Mouse (Mus musculus) lung, postnatal 0 days (tissue): ENCODE results near the gene Pign. TPM values are rescaled to one million over a fixed set of nuclear protein-coding genes. Genes with fewer than 3 reads are reported as not detected.
A peak's percentile ranks its signal among the peaks of the same experiment; 100 is the strongest.

Experiments
- ATAC-seq: fragments of 200-750 bp; cut with Nextera tagmentation; 2 replicates; pipeline ENCODE4 v1.8.0; 2017; ENCODE audit warnings: moderate library complexity
- DNase-seq: peaks from one replicate; pipeline ENCODE4 v3.0.0-alpha.2; 2016; ENCODE audit warnings: low spot score
- H3K27ac ChIP-seq: fragments of 300-500 bp; sonication (generic); 2 replicates; pipeline ENCODE4 v1.5.1; 2014; ENCODE audit warnings: antibody characterized with exemption, mild to moderate bottlenecking, low read length, mixed read lengths
- H3K27me3 ChIP-seq: fragments of 300-500 bp; sonication (generic); replicated peaks from 2 replicates; pipeline ENCODE4 v1.6.1; 2014; ENCODE audit warnings: low read length, mixed read lengths; ENCODE audit not compliant: insufficient read depth
- H3K36me3 ChIP-seq: fragments of 300-500 bp; sonication (generic); 2 replicates; pipeline ENCODE4 v1.6.1; 2014; ENCODE audit warnings: low read length, mixed read lengths; ENCODE audit not compliant: insufficient read depth
- H3K4me1 ChIP-seq: fragments of 300-500 bp; sonication (generic); 2 replicates; pipeline ENCODE4 v1.6.1; 2014; ENCODE audit warnings: antibody characterized with exemption, low read depth, low read length, mixed read lengths; ENCODE audit not compliant: insufficient read depth
- H3K4me2 ChIP-seq: fragments of 300-500 bp; sonication (generic); replicated peaks from 2 replicates; pipeline ENCODE4 v1.6.1; 2014; ENCODE audit warnings: low read depth, mild to moderate bottlenecking, low read length, moderate library complexity, mixed read lengths
- H3K4me3 ChIP-seq: fragments of 300-500 bp; sonication (generic); 2 replicates; pipeline ENCODE4 v1.5.1; 2014; ENCODE audit warnings: low read depth, low read length
- H3K9ac ChIP-seq: fragments of 300-500 bp; sonication (generic); replicated peaks from 2 replicates; pipeline ENCODE4 v1.6.1; 2014; ENCODE audit warnings: low read depth, mild to moderate bottlenecking
- H3K9me3 ChIP-seq: fragments of 300-500 bp; sonication (generic); 2 replicates; pipeline ENCODE4 v1.6.1; 2016; ENCODE audit warnings: low read length, mixed read lengths
- CTCF ChIP-seq: IDR thresholded peaks from 2 replicates; pipeline ENCODE4 v1.5.1; 2016; ENCODE audit warnings: antibody characterized with exemption, mild to moderate bottlenecking
- EP300 ChIP-seq: IDR thresholded peaks from 2 replicates; pipeline ENCODE4 v1.6.1; 2016; ENCODE audit warnings: antibody characterized with exemption, mild to moderate bottlenecking, control low read depth
- WGBS: fragments of 180-500 bp; shearing (Covaris S2); extraction: QIAGEN DNeasy Blood & Tissue Kit; methylation state at CpG from one replicate; pipeline ENCODE4 v1.1.7; 2014; 5-methylcytosine and 5-hydroxymethylcytosine counted together
- polyA plus RNA-seq: library from polyadenylated mRNA; unstranded; fragments of >200 nt; fragmentation: Nextera tagmentation; extraction: Ambion mirVana; gene quantifications from 2 replicates; pipeline ENCODE4 v1.2.1, GENCODE M21; 2015

Pign gene
- polyA plus RNA-seq, 1 experiment from 2014 or later: 8.9 TPM

DNA sequence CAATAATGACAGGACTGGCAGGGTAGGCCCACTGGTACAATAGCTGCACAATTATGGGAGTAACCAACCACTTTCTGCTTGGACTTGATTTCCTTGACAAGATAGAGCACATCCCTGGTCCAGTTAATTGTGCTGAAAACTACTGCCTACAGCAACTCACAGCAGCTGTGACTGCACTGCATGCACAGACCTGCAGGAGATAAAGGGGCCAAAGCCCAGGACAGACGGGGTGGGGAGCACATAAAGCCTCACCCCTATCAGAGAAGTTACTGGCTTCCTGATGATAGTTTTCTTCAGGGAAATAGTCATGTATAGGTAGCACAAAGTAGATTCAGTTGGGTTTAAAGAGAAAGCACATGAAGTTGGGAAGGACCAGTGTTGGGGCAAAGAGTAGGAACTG is 80.7 kb downstream of the Pign start:
- peaks cover 14% of the 10 kb centered on the region; the same call in 1 of the 2 replicates for H3K36me3 ChIP-seq
- H3K9ac ChIP-seq: no peak overlapping the region
- whole genome bisulfite sequencing: 83% methylated on average over 1 of the region's 1 CpGs
- no peaks in the 10 kb centered on the region for H3K9me3 ChIP-seq
- no peaks in the 10 kb centered on the region for H3K27me3 ChIP-seq
- H3K27ac ChIP-seq: no peak overlapping the region
- no peak overlapping the region for H3K4me2 ChIP-seq
- TF ChIP-seq EP300 (no peak), CTCF (no peak)
- ATAC-seq (no peak), DNase-seq (no peak)
- no peaks in the 10 kb centered on the region for H3K4me1 ChIP-seq
- H3K4me3 ChIP-seq: no peak overlapping the region

GRCm38 (mm10) chr1:105580909-105581308 is 82.6 kb downstream of the Pign start:
- no peaks in the 10 kb centered on the region for H3K27me3 ChIP-seq
- no peak overlapping the region for H3K9ac ChIP-seq
- TF ChIP-seq EP300 (no peak), CTCF (no peak)
- no peaks in the 10 kb centered on the region for H3K4me1 ChIP-seq
- H3K4me3 ChIP-seq: no peak overlapping the region
- ATAC-seq: no peak
- H3K9me3 ChIP-seq: no peaks in the 10 kb centered on the region
- peaks cover 13% of the 10 kb centered on the region; the same call in 1 of the 2 replicates for H3K36me3 ChIP-seq
- no peak for DNase-seq
- H3K27ac ChIP-seq: no peak overlapping the region
- H3K4me2 ChIP-seq: no peak overlapping the region
- WGBS: 90% methylated on average over 2 of the region's 2 CpGs

- Histone ChIP-seq H3K9me3 (no peaks in the 10 kb centered on the region), H3K4me2 (no peak overlapping the region), H3K4me1 (no peaks in the 10 kb centered on the region), H3K36me3 (no peaks in the 10 kb centered on the region), H3K27ac (no peak overlapping the region), H3K9ac (no peak overlapping the region), H3K27me3 (no peaks in the 10 kb centered on the region), H3K4me3 (no peak overlapping the region)
- WGBS: 68% methylated on average over 3 of the region's 3 CpGs
- DNase-seq (no peak), ATAC-seq (no peak)
- TF ChIP-seq CTCF (no peak), EP300 (no peak)
Observed at GRCm38 (mm10) chr1:105566051-105566450, 97.4 kb downstream of the Pign start.

GRCm38 (mm10) chr1:105564289-105564688 is 99.2 kb downstream of the Pign start:
- WGBS: 91% methylated on average over 1 of the region's 1 CpGs
- Histone ChIP-seq H3K9ac (no peak overlapping the region), H3K36me3 (no peaks in the 10 kb centered on the region), H3K4me3 (no peak overlapping the region), H3K27me3 (no peaks in the 10 kb centered on the region), H3K27ac (no peak overlapping the region), H3K4me1 (no peaks in the 10 kb centered on the region), H3K9me3 (no peaks in the 10 kb centered on the region), H3K4me2 (no peak overlapping the region)
- no peak for ATAC-seq
- TF ChIP-seq EP300 (no peak), CTCF (no peak)
- DNase-seq: no peak

DNA sequence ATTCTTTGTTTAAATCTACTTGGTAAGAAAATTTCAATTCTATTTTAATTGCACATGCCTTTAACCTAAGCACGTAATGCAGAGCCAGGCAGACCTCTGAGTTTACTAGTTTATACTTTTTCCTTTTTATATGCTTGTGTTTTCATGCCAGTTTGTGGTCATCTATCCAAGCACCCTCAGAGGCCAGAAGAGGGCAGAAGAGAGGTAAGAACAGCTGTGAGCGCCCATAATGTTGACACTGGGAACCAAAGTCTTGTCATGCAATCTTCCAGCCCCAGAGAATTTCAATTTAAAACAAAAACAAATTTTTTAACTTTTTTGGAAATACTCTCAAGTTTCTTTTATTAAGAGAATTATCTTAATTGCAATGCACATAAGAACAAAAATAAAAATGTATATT is 99.7 kb downstream of the Pign start:
- Histone ChIP-seq H3K4me3 (no peak overlapping the region), H3K9ac (no peak overlapping the region), H3K4me2 (no peak overlapping the region), H3K27me3 (no peaks in the 10 kb centered on the region), H3K9me3 (no peaks in the 10 kb centered on the region), H3K27ac (no peak overlapping the region), H3K4me1 (no peaks in the 10 kb centered on the region), H3K36me3 (no peaks in the 10 kb centered on the region)
- ATAC-seq: no peak
- DNase-seq: no peak
- WGBS: 84% methylated on average over 2 of the region's 2 CpGs
- peak; percentile 36; the same call in 1 of the 2 replicates for TF ChIP-seq CTCF
- no peak for TF ChIP-seq EP300

DNA sequence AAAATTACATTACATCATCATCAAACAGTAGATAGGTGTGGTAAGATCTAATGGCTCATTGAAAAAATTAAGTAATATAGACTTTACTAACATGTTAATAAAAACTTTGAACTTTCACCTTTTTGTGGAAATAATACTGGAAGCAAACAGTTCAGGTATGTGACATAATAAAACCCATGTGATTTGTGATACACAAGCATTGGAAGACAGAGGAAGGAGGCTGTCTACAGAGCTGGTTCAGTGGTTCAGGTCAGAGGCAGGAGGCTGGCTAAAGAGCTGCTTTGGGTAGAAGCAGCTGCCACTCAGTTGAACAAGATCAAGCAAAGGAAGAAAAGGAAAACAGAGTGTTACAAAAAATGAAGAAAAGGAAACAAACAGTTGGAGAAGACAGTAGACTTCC is 107.4 kb downstream of the Pign start:
- no peak overlapping the region for H3K27ac ChIP-seq
- H3K4me2 ChIP-seq: no peak overlapping the region

DNA sequence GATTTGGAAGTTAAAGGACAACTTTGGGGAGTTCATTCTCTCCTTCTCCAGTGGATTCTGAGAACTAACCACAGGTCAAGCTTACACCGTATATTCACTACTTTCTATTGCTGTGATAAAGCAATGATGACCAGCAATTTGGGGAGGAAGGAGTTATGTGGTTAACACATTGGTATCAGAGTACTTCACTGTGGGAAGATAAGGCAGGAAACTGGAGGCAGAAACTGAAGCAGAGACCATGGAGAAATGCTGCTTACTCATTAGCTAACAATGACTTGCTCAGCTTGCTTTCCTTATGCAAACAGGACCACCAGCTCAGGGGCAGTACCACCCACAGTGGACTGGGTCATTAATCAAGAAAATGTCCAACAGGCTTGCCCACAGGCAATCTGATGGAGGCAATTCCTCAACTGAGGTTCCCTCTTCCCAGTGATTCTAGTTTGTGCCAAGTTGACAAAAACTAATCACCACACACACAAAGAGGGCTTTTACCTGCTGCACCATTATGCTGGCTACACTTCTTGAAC is 108.2 kb downstream of the Pign start:
- 35% methylated on average over 1 of the region's 1 CpGs for WGBS
- ATAC-seq (no peak), DNase-seq (no peak)
- no peaks in the 10 kb centered on the region for H3K4me1 ChIP-seq
- H3K9me3 ChIP-seq: no peaks in the 10 kb centered on the region
- H3K4me3 ChIP-seq: no peak overlapping the region
- H3K27me3 ChIP-seq: no peaks in the 10 kb centered on the region
- H3K27ac ChIP-seq: no peak overlapping the region
- TF ChIP-seq CTCF (no peak), EP300 (no peak)
- no peak overlapping the region for H3K9ac ChIP-seq
- H3K36me3 ChIP-seq: no peaks in the 10 kb centered on the region
- H3K4me2 ChIP-seq: no peak overlapping the region

More for the DNA sequence above, 107.4 kb downstream of the Pign start:
- ATAC-seq (no peak), DNase-seq (no peak)
- Histone ChIP-seq H3K9ac (no peak overlapping the region), H3K4me3 (no peak overlapping the region), H3K9me3 (no peaks in the 10 kb centered on the region), H3K36me3 (no peaks in the 10 kb centered on the region), H3K4me1 (no peaks in the 10 kb centered on the region), H3K27me3 (no peaks in the 10 kb centered on the region)
- no peak for TF ChIP-seq CTCF
- TF ChIP-seq EP300: no peak
